Mouse (Mus musculus): ENCODE data around the gene 9130230L23Rik. TPM values are rescaled to one million over a fixed set of nuclear protein-coding genes. Genes with fewer than 3 reads are reported as not detected.
"Not testable (repeated sequence)": the region's sequence is repeated elsewhere in the genome, so short reads cannot be mapped to it uniquely, and the experiment has no call there.

The 9130230L23Rik gene
- polyA plus RNA-seq, 1 experiment from 2014 or later: not detected

DNA sequence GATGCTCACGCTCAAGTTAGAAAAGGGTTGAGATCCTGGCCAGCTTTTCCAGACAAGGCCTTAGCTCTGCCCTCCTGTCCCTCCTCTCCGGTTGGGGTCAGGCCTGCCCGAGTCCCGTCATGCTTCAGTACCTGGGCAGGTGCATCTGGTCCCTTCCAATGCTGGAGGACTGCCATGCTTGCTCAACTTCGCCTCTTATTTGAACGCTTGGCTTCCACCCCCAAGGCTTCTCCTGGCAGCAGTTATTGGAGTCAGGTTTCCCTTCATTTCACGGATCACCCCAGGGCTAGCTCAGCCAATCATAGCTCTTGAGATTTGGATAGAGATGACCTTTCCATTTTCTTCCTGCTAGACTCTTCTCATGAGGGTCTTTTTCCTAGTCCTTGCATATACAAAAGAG lies 4.0 kb downstream of the 9130230L23Rik start:
- no peaks in the 10 kb centered on the region for H3K9me3 ChIP-seq
- peaks cover 15% of the 10 kb centered on the region for H3K4me1 ChIP-seq
- H3K27me3 ChIP-seq (replicated peaks; ENCODE audit: low read depth, poor library complexity, severe bottlenecking): no peaks in the 10 kb centered on the region
- no peaks in the 10 kb centered on the region for H3K36me3 ChIP-seq (replicated peaks)
- no peak overlapping the region for H3K4me3 ChIP-seq
- 72% methylated on average over 7 of the region's 7 CpGs for WGBS
- no peak for DNase-seq (ENCODE audit: low spot score)
- no peak overlapping the region for H3K27ac ChIP-seq (replicated peaks)

DNA sequence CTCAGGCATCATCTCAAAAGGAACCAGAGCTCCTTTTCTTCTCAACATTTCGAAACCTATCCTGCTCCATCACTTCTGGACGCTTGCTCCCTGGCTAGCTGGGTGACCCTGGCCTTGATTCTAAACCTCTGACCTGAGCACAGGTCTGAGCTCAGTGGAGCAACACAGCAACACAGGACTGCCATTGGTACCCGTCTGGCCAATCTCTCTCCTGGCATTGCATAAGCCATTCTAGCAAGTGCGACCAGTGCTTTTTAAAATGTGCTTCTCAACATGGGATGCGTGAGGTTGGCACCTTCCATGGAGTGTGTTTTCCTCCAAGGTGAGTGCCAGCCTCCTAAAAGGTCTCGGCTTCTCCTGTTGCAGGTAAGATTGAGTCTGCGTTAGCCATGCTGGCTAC lies 5.0 kb downstream of the 9130230L23Rik start:
- Histone ChIP-seq H3K27me3 (replicated peaks; ENCODE audit: low read depth, poor library complexity, severe bottlenecking) (no peaks in the 10 kb centered on the region), H3K27ac (replicated peaks) (no peak overlapping the region), H3K4me1 (peaks cover 10% of the 10 kb centered on the region), H3K4me3 (no peak overlapping the region), H3K9me3 (no peaks in the 10 kb centered on the region), H3K36me3 (replicated peaks) (no peaks in the 10 kb centered on the region)
- WGBS: 90% methylated on average over 7 of the region's 7 CpGs
- no peak for DNase-seq (ENCODE audit: low spot score)

DNA sequence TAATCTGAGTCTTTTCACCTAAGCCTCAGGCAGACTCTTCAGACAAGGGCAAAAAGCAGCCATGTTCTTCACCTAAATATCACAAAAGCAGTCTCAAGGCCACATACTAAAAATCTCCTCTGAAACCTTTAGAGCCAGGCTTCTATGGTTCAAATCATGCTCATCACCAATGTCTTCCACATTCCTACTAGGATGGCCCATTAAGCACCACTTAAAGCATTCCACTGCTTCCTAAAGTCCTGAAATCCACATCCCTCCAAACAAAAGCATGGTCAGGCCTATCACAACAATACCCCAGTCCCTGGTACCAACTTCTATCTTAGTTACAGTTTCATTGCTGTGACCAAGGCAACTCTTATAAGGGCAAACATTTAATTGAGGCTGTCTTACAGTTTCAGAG lies 6.3 kb downstream of the 9130230L23Rik start:
- no peak overlapping the region for H3K27ac ChIP-seq (replicated peaks)

DNA sequence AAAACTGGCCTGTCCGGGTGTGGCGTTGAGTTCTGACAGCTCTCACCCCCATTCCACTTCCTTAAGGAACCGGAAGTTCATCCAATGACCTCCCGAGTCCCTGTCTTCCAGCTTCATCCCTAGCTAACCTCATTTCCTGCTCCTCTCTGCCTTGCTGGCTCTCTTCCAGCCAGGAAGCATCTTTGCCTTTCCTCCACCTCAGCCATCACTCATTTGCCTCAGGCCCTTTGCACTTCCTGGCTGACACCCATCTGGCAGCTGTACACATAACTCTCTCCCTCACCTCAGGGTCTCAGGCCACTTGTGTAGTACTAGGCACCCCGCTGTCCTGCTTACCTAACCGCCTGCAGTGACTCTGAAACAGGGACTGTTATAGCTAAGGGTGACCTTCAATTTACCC lies 9.4 kb downstream of the 9130230L23Rik start:
- H3K36me3 ChIP-seq (replicated peaks): no peaks in the 10 kb centered on the region

More for the DNA sequence above, 6.3 kb downstream of the 9130230L23Rik start:
- Histone ChIP-seq H3K27me3 (replicated peaks; ENCODE audit: low read depth, poor library complexity, severe bottlenecking) (no peaks in the 10 kb centered on the region), H3K36me3 (replicated peaks) (no peaks in the 10 kb centered on the region), H3K4me1 (peaks cover 10% of the 10 kb centered on the region), H3K4me3 (no peak overlapping the region), H3K9me3 (no peaks in the 10 kb centered on the region)
- no peak for DNase-seq (ENCODE audit: low spot score)

GRCm38 (mm10) chr5:65991191-65991590 lies 12.9 kb downstream of the 9130230L23Rik start:
- no peak overlapping the region for H3K4me3 ChIP-seq
- WGBS: 90% methylated on average over 2 of the region's 2 CpGs
- no peak for DNase-seq (ENCODE audit: low spot score)
- no peaks in the 10 kb centered on the region for H3K4me1 ChIP-seq
- H3K36me3 ChIP-seq (replicated peaks): no peaks in the 10 kb centered on the region
- 0 out of 2 replicates have a peak, but pooled peaks cover 4% of the 10 kb centered on the region for H3K9me3 ChIP-seq
- no peaks in the 10 kb centered on the region for H3K27me3 ChIP-seq (replicated peaks; ENCODE audit: low read depth, poor library complexity, severe bottlenecking)
- no peak overlapping the region for H3K27ac ChIP-seq (replicated peaks)

More for the DNA sequence above, 9.4 kb downstream of the 9130230L23Rik start:
- Histone ChIP-seq H3K4me3 (no peak overlapping the region), H3K9me3 (no peaks in the 10 kb centered on the region), H3K27ac (replicated peaks) (no peak overlapping the region), H3K27me3 (replicated peaks; ENCODE audit: low read depth, poor library complexity, severe bottlenecking) (no peaks in the 10 kb centered on the region), H3K4me1 (no peaks in the 10 kb centered on the region)
- WGBS: 71% methylated on average over 6 of the region's 6 CpGs
- no peak for DNase-seq (ENCODE audit: low spot score)

- not testable (repeated sequence) for H3K36me3 ChIP-seq (replicated peaks); H3K4me3 ChIP-seq; H3K27me3 ChIP-seq (replicated peaks; ENCODE audit: low read depth, poor library complexity, severe bottlenecking); DNase-seq (ENCODE audit: low spot score); H3K9me3 ChIP-seq; H3K4me1 ChIP-seq; H3K27ac ChIP-seq (replicated peaks)
- WGBS: 77% methylated on average over 3 of the region's 3 CpGs
These were observed 17.1 kb downstream of the 9130230L23Rik start for GRCm38 (mm10) chr5:65987004-65987403.

DNA sequence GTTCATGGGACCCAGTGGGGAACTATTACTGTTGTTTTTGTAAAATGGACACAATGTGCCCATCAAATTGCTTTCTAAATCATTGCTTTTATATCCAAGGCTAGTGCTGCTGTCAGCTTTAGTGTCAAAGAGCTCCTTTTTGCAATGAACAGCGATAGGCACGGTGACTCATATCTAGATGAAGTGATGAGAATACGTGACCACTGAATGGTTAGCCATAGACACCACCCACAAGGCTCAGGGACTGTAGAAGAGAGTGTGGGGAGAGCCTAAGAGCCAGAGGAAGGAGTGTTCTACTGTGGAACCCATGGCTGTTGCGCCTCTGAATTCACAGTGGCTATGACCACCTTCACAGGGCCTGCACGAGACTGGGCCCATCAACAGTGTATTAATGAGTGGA lies 17.7 kb downstream of the 9130230L23Rik start:
- Histone ChIP-seq H3K27me3 (replicated peaks; ENCODE audit: low read depth, poor library complexity, severe bottlenecking) (no peaks in the 10 kb centered on the region), H3K4me1 (no peaks in the 10 kb centered on the region), H3K27ac (replicated peaks) (no peak overlapping the region), H3K4me3 (no peak overlapping the region), H3K9me3 (0 out of 2 replicates have a peak, but pooled peaks cover 4% of the 10 kb centered on the region), H3K36me3 (replicated peaks) (no peaks in the 10 kb centered on the region)
- DNase-seq (ENCODE audit: low spot score): no peak
- 94% methylated on average over 5 of the region's 5 CpGs for WGBS

DNA sequence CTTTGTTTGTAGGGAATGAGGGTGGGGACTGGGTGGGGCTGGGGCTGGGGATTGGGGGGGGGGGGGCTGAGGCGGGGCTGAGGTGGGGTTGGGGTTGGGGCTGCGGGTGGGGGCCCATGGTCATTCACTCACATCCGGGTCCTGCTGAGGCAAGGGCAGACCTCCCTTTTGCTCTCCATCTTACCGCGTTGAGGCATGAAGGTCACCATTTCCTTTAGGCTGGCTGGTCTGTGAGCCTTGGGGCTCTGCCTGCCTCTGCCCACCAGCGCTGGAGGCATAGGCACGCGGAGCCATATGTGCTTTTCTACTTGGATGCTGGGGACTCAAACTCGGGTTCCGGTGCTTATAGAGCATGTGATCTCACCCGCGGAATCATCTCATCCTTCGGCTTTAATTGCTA lies 28.4 kb downstream of the 9130230L23Rik start:
- H3K4me3 ChIP-seq: no peak overlapping the region
- 91% methylated on average over 13 of the region's 13 CpGs for WGBS

DNA sequence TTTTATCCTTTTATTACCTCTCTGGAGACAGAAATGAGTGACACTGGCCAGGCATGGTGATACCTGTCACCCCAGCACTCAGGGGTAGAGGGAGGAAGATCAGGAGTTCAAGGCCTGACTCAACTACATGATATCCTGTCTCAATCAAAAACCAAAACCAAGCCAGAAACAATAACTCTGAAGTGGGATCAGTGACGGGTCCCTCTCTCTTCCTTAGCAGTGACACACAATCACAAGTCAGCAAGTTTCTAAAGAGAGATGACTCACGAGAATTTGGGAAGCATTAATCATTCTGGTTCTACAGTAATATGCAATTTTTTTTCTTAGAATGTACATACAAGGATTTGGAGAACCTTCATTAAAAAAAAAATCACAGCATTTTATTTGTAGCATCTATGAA lies 30.9 kb downstream of the 9130230L23Rik start:
- Histone ChIP-seq H3K9me3 (no peaks in the 10 kb centered on the region), H3K27ac (replicated peaks) (no peak overlapping the region), H3K27me3 (replicated peaks; ENCODE audit: low read depth, poor library complexity, severe bottlenecking) (no peaks in the 10 kb centered on the region), H3K36me3 (replicated peaks) (no peaks in the 10 kb centered on the region), H3K4me3 (no peak overlapping the region), H3K4me1 (no peaks in the 10 kb centered on the region)
- no peak for DNase-seq (ENCODE audit: low spot score)
- WGBS: 68% methylated on average over 2 of the region's 2 CpGs

More for the DNA sequence above, 28.4 kb downstream of the 9130230L23Rik start:
- Histone ChIP-seq H3K36me3 (replicated peaks) (no peaks in the 10 kb centered on the region), H3K4me1 (no peaks in the 10 kb centered on the region), H3K9me3 (no peaks in the 10 kb centered on the region), H3K27me3 (replicated peaks; ENCODE audit: low read depth, poor library complexity, severe bottlenecking) (no peaks in the 10 kb centered on the region), H3K27ac (replicated peaks) (no peak overlapping the region)
- no peak for DNase-seq (ENCODE audit: low spot score)

GRCm38 (mm10) chr5:65968004-65968403 lies 36.1 kb downstream of the 9130230L23Rik start:
- 89% methylated on average over 3 of the region's 3 CpGs for WGBS
- peaks cover 12% of the 10 kb centered on the region for H3K4me1 ChIP-seq
- DNase-seq (ENCODE audit: low spot score): no peak
- H3K36me3 ChIP-seq (replicated peaks): no peaks in the 10 kb centered on the region
- no peak overlapping the region for H3K4me3 ChIP-seq
- H3K27me3 ChIP-seq (replicated peaks; ENCODE audit: low read depth, poor library complexity, severe bottlenecking): no peaks in the 10 kb centered on the region
- H3K9me3 ChIP-seq: no peaks in the 10 kb centered on the region
- H3K27ac ChIP-seq (replicated peaks): no peak overlapping the region

- DNase-seq (ENCODE audit: low spot score): no peak
- WGBS: 57% methylated on average over 12 of the region's 12 CpGs
- no peak overlapping the region for H3K4me3 ChIP-seq
- H3K27ac ChIP-seq (replicated peaks): peak overlapping the region; percentile 10; the same call in 1 of the 2 replicates
- H3K9me3 ChIP-seq: no peaks in the 10 kb centered on the region
- no peaks in the 10 kb centered on the region for H3K27me3 ChIP-seq (replicated peaks; ENCODE audit: low read depth, poor library complexity, severe bottlenecking)
- H3K36me3 ChIP-seq (replicated peaks): no peaks in the 10 kb centered on the region
- H3K4me1 ChIP-seq: peaks cover 12% of the 10 kb centered on the region
These were observed 37.0 kb downstream of the 9130230L23Rik start for GRCm38 (mm10) chr5:65967091-65967490.

DNA sequence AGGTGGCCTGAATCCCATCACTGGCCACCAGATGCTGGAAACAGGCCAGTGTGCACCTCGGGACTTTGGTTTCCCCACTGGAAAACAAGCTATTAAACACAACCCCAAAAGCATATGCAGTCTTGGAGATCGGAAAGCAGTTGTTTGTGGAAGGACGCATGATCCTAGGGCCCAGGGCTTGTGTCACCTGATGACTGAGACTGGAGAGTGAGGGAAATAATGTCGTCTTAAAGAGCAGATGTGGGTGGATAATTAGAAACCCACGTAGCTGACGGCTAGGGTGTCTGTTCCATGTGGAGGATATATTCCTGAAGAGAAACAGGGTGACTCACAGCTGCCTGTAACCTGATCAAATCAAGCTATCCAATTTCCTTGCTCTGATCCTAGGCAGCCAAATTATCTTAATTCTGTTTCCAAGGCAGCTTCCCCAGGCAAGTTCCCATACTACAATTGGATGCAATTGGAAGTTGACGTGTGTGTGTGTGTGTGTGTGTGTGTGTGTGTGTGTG lies 38.3 kb downstream of the 9130230L23Rik start:
- peaks cover 12% of the 10 kb centered on the region for H3K4me1 ChIP-seq
- no peaks in the 10 kb centered on the region for H3K27me3 ChIP-seq (replicated peaks; ENCODE audit: low read depth, poor library complexity, severe bottlenecking)
- H3K4me3 ChIP-seq: no peak overlapping the region
- DNase-seq (ENCODE audit: low spot score): peak; percentile 18
- WGBS: 43% methylated on average over 7 of the region's 7 CpGs
- H3K9me3 ChIP-seq: no peaks in the 10 kb centered on the region
- no peaks in the 10 kb centered on the region for H3K36me3 ChIP-seq (replicated peaks)
- H3K27ac ChIP-seq (replicated peaks): 0 out of 2 replicates have a peak overlapping the region, but pooled peaks have one; percentile 32

DNA sequence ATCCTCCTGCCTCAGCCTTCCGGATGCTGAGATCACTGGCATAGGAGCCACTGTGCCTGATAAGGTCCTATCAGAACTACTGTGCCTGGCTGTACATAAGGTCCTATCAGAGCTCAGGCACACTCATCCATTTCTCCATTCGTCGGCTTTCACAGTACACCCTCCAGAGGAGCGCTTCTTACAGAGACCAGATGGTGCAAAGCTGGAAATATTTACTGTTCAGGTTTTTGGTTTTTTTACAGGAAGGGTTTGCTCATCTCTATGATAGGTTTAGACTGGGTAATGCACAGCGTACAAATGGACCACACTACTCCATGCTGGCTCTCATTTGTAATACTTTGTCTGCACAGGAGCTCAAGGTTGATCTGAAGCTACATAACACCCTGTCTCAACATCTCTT lies 40.8 kb downstream of the 9130230L23Rik start:
- Histone ChIP-seq H3K4me1 (peaks cover 12% of the 10 kb centered on the region), H3K36me3 (replicated peaks) (no peaks in the 10 kb centered on the region), H3K4me3 (no peak overlapping the region), H3K27ac (replicated peaks) (no peak overlapping the region), H3K9me3 (no peaks in the 10 kb centered on the region), H3K27me3 (replicated peaks; ENCODE audit: low read depth, poor library complexity, severe bottlenecking) (no peaks in the 10 kb centered on the region)
- WGBS: 90% methylated on average over 5 of the region's 5 CpGs
- DNase-seq (ENCODE audit: low spot score): no peak
